Mouse (Mus musculus) heart, embryonic 11.5 days (tissue): ENCODE measurements around the gene Hpse. TPM values are rescaled to one million over a fixed set of nuclear protein-coding genes. Genes with fewer than 3 reads are reported as not detected.

Experiments used
- ATAC-seq: fragments of 200-750 bp; cut with Nextera tagmentation; replicated peaks from 2 replicates; pipeline ENCODE4 v1.8.0; 2017; ENCODE audit warnings: moderate library complexity; ENCODE audit not compliant: insufficient number of reproducible peaks, low FRiP score, low TSS enrichment
- H3K27ac ChIP-seq: fragments of 300-500 bp; sonication (generic); 2 replicates; pipeline ENCODE4 v1.5.1; 2014; ENCODE audit warnings: mild to moderate bottlenecking, low read depth, low read length
- H3K27me3 ChIP-seq: fragments of 300-500 bp; sonication (generic); 2 replicates; pipeline ENCODE4 v1.6.1; 2014; ENCODE audit warnings: mild to moderate bottlenecking, low read length, mixed read lengths; ENCODE audit not compliant: control insufficient read depth, insufficient read depth
- H3K36me3 ChIP-seq: fragments of 300-500 bp; sonication (generic); 2 replicates; pipeline ENCODE4 v1.6.1; 2014; ENCODE audit warnings: mild to moderate bottlenecking, low read length, moderate library complexity, mixed read lengths; ENCODE audit not compliant: control insufficient read depth, insufficient read depth
- H3K4me1 ChIP-seq: fragments of 300-500 bp; sonication (generic); 2 replicates; pipeline ENCODE4 v1.6.1; 2014; ENCODE audit warnings: low read length; ENCODE audit not compliant: control insufficient read depth, insufficient read depth
- H3K4me2 ChIP-seq: fragments of 300-500 bp; sonication (generic); 2 replicates; pipeline ENCODE4 v1.6.1; 2014; ENCODE audit warnings: mild to moderate bottlenecking, moderate library complexity
- H3K4me3 ChIP-seq: fragments of 300-500 bp; sonication (generic); 2 replicates; pipeline ENCODE4 v1.5.1; 2014; ENCODE audit warnings: low read depth, low read length
- H3K9ac ChIP-seq: fragments of 300-500 bp; sonication (generic); 2 replicates; pipeline ENCODE4 v1.6.1; 2014; ENCODE audit warnings: mild to moderate bottlenecking, low read depth, low read length, moderate library complexity
- H3K9me3 ChIP-seq: fragments of 300-500 bp; sonication (generic); replicated peaks from 2 replicates; pipeline ENCODE4 v1.6.1; 2016; ENCODE audit warnings: low read length; ENCODE audit not compliant: control insufficient read depth
- WGBS: fragments of 180-500 bp; shearing (Covaris S2); extraction: QIAGEN DNeasy Blood & Tissue Kit; methylation state at CpG from one replicate; pipeline ENCODE4 v1.1.7; 2014; ENCODE audit not compliant: insufficient replicate concordance; 5-methylcytosine and 5-hydroxymethylcytosine counted together
- polyA plus RNA-seq: library from polyadenylated mRNA; unstranded; fragments of >200 nt; fragmentation: Nextera tagmentation; extraction: Ambion mirVana; gene quantifications from 2 replicates; pipeline ENCODE4 v1.2.1, GENCODE M21; 2014

The Hpse gene
- polyA plus RNA-seq, result 1.1 and 1.7 TPM in 2 replicates

- Histone ChIP-seq H3K9me3 (peaks cover 3% of the 10 kb centered on the region), H3K4me3 (peak within 1 kb of the TSS; percentile 57), H3K4me1 (no peaks in the 10 kb centered on the region), H3K36me3 (no peaks in the 10 kb centered on the region), H3K9ac (peak within 1 kb of the TSS; percentile 58; the same call in 1 of the 2 replicates), H3K27ac (no peak within 1 kb of the TSS), H3K4me2 (peak within 1 kb of the TSS; percentile 97), H3K27me3 (peaks cover 25% of the 10 kb centered on the region)
- under 1% methylated on average over 51 of the region's 56 CpGs for WGBS
- 0 out of 2 replicates have a peak, but pooled peaks have one; percentile 46 for ATAC-seq
These were observed at the start of gene Hpse for GRCm38 (mm10) chr5:100719235-100720088. Gene Hpse (minus strand): TSS chr5:100719716.

DNA sequence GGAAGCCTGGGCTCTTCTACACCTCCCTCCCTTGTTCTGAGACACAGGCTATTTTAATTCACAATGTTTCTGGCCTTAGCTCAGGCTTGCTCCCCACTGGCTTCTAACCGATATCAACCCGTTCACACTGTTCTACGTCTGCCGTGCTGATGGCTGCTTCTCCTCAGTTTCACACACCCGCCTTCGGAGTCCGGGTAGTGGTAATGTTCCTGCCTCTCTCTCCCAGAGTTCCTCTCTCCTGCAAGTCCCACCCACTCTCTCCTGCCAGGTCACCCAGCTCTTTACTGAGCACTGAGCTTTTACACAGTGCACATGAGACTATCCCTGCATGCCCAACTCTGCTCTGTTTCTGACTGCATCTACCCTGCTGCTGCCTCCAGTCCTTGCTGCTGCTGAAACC is 46.5 kb upstream of the Hpse start:
- ATAC-seq, result no peak
- peaks cover 30% of the 10 kb centered on the region for H3K36me3 ChIP-seq
- no peaks in the 10 kb centered on the region for H3K27me3 ChIP-seq
- WGBS, result 89% methylated on average over 7 of the region's 7 CpGs
- no peak overlapping the region for H3K9ac ChIP-seq
- no peaks in the 10 kb centered on the region for H3K9me3 ChIP-seq
- H3K4me1 ChIP-seq, result no peaks in the 10 kb centered on the region
- no peak overlapping the region for H3K4me2 ChIP-seq
- H3K4me3 ChIP-seq, result no peak overlapping the region
- H3K27ac ChIP-seq, result no peak overlapping the region

DNA sequence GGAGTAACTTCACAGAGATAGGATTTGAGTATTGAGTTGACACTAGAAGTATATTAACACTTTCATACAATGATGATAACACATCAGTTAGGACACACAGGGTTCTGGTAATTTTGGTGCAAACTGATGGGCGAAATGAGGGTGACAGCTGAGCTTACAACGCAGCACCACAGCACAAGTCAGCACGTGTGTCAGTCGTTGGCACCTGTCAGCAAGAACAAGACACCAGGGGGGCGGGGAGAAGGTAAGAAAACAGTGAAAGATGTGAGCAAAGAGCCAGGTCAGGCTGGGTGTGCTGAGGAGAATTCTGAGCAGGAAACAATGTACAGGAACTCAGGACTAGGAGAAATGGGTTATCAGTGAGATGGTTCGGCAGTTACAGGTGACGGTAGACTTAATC is 42.2 kb upstream of the Hpse start:
- H3K4me1 ChIP-seq, result no peaks in the 10 kb centered on the region
- H3K4me3 ChIP-seq, result no peak overlapping the region
- H3K9ac ChIP-seq, result no peak overlapping the region
- H3K9me3 ChIP-seq, result no peaks in the 10 kb centered on the region
- H3K27me3 ChIP-seq, result no peaks in the 10 kb centered on the region
- 83% methylated on average over 7 of the region's 7 CpGs for WGBS
- no peak for ATAC-seq
- H3K4me2 ChIP-seq, result no peak overlapping the region
- no peak overlapping the region for H3K27ac ChIP-seq
- peaks cover 17% of the 10 kb centered on the region for H3K36me3 ChIP-seq

DNA sequence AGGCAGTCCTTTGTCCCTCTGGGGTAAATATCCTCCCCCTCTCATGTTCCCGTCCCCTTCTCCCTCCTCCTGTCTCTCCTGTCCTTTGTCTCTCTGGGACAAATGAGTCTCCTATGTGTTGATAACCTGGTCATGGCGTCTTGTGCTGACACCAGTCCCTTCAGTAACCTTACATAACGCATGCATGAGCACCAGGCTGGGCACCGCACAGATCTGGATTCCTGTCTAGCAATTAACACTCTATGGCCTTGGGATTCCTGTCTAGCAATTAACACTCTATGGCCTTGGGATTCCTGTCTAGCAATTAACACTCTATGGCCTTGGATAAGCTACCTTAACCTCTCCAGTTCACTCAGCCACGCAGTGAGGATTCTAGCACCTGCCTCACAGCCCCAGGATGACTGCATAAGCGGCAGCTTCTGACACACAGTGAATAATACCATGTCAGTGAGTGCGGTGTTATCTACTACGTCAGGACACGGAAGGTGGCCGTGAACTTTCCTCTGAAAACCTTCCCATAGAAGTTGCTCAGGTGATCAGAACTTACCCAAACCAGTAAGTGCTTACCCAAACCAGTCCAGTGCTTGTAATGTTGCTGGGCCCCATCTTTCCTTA is 40.6 kb upstream of the Hpse start:
- no peaks in the 10 kb centered on the region for H3K9me3 ChIP-seq
- H3K36me3 ChIP-seq, result peaks cover 5% of the 10 kb centered on the region
- H3K9ac ChIP-seq, result no peak overlapping the region
- no peak overlapping the region for H3K27ac ChIP-seq
- H3K4me1 ChIP-seq, result no peaks in the 10 kb centered on the region
- no peak overlapping the region for H3K4me2 ChIP-seq
- WGBS, result 85% methylated on average over 10 of the region's 10 CpGs
- no peak for ATAC-seq
- no peaks in the 10 kb centered on the region for H3K27me3 ChIP-seq
- H3K4me3 ChIP-seq, result no peak overlapping the region

- Histone ChIP-seq H3K4me3 (no peak overlapping the region), H3K36me3 (no peaks in the 10 kb centered on the region), H3K27ac (no peak overlapping the region), H3K9me3 (no peaks in the 10 kb centered on the region), H3K9ac (no peak overlapping the region), H3K4me1 (no peaks in the 10 kb centered on the region), H3K4me2 (no peak overlapping the region), H3K27me3 (no peaks in the 10 kb centered on the region)
- whole genome bisulfite sequencing, result 92% methylated on average over 5 of the region's 5 CpGs
- ATAC-seq, result no peak
These were observed 38.6 kb upstream of the Hpse start for GRCm38 (mm10) chr5:100758121-100758520.

- H3K9ac ChIP-seq, result no peak overlapping the region
- H3K9me3 ChIP-seq, result no peaks in the 10 kb centered on the region
- no peak overlapping the region for H3K4me3 ChIP-seq
- no peak for ATAC-seq
- no peaks in the 10 kb centered on the region for H3K27me3 ChIP-seq
- no peak overlapping the region for H3K4me2 ChIP-seq
- no peak overlapping the region for H3K27ac ChIP-seq
- H3K36me3 ChIP-seq, result no peaks in the 10 kb centered on the region
- H3K4me1 ChIP-seq, result no peaks in the 10 kb centered on the region
- WGBS, result 81% methylated on average over 7 of the region's 7 CpGs
These were observed 33.9 kb upstream of the Hpse start for GRCm38 (mm10) chr5:100753407-100753806.

GRCm38 (mm10) chr5:100751655-100752054 is 32.1 kb upstream of the Hpse start:
- no peak overlapping the region for H3K4me3 ChIP-seq
- ATAC-seq, result no peak
- no peak overlapping the region for H3K9ac ChIP-seq
- H3K27ac ChIP-seq, result no peak overlapping the region
- H3K36me3 ChIP-seq, result no peaks in the 10 kb centered on the region
- no peaks in the 10 kb centered on the region for H3K4me1 ChIP-seq
- WGBS, result 53% methylated on average over 4 of the region's 4 CpGs
- H3K27me3 ChIP-seq, result no peaks in the 10 kb centered on the region
- H3K9me3 ChIP-seq, result no peaks in the 10 kb centered on the region
- no peak overlapping the region for H3K4me2 ChIP-seq

DNA sequence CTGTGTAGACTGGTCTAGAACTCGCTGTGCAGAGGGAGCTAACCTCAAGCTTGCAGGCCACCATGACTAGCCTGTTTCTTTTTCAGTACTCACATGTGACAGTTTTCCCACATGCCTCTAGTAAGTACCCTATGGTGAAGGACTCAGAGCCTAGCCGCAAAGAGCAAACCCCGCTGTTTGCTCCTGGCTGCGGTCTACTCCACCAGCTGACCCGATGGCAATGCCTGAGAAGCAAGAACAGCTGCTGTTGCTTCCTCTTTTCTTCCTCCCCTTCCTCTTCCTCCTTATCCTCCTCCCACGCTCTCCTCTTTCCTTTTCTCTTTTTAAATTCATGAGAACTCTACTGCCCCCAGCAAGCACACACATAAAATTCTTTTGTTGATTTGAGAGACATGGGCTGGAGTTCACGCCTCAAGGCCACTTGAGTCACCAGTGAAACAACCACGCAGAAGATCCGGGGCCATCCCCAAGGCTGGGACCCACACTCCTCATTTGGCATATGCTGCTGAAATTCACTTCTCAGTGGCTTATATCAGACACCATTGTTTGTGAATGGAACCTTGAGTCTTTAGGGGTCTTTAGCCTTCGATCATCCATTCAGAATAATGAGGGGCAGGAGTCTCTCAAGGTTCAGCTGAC is 31.2 kb upstream of the Hpse start:
- H3K9me3 ChIP-seq, result no peaks in the 10 kb centered on the region
- ATAC-seq, result no peak
- no peaks in the 10 kb centered on the region for H3K4me1 ChIP-seq
- H3K4me3 ChIP-seq, result no peak overlapping the region
- no peaks in the 10 kb centered on the region for H3K27me3 ChIP-seq
- no peaks in the 10 kb centered on the region for H3K36me3 ChIP-seq
- no peak overlapping the region for H3K4me2 ChIP-seq
- WGBS, result 82% methylated on average over 10 of the region's 10 CpGs
- H3K9ac ChIP-seq, result no peak overlapping the region
- H3K27ac ChIP-seq, result no peak overlapping the region
